Mouse (Mus musculus): ENCODE data around the gene Simc1. TPM values are rescaled to one million over a fixed set of nuclear protein-coding genes. Genes with fewer than 3 reads are reported as not detected.

Gene Simc1
- 35.7 TPM for polyA plus RNA-seq (2014; fragmentation: Illumina TruSeq; extraction: RNeasy Lipid Tissue Mini Kit (QIAGEN cat#74804); ENCODE audit: low read depth, low replicate concordance)

GRCm38 (mm10) chr13:54503604-54504521 is at the start of gene Simc1:
Gene Simc1 (plus strand): TSS chr13:54503779.

GRCm38 (mm10) chr13:54468098-54469011 is 35.2 kb upstream of the Simc1 start, which contains the start of gene Thoc3:
Gene Thoc3 (minus strand): TSS chr13:54468849.

GRCm38 (mm10) chr13:54565201-54565581 is 61.6 kb downstream of the Simc1 start, which contains the start of gene 4833439L19Rik:
Gene 4833439L19Rik (minus strand): TSS chr13:54565435.

GRCm38 (mm10) chr13:54574854-54575481 is 71.4 kb downstream of the Simc1 start, which contains the start of gene Arl10:
Gene Arl10 (plus strand): TSS chr13:54575015.

GRCm38 (mm10) chr13:54589996-54590951 is 86.7 kb downstream of the Simc1 start, which contains the start of the genes Nop16 and Higd2a:
Gene Nop16 (minus strand): TSS chr13:54590090.
Gene Higd2a (plus strand): TSS chr13:54590207.

Other genes starting within 250 kb of the Simc1 start
- 0.18 TPM for gene Cplx2, start 132.4 kb upstream of the Simc1 start, polyA plus RNA-seq (2014; fragmentation: Illumina TruSeq; extraction: RNeasy Lipid Tissue Mini Kit (QIAGEN cat#74804); ENCODE audit: low read depth, low replicate concordance)
- 7.8 TPM for gene Thoc3, start 34.9 kb upstream of the Simc1 start, polyA plus RNA-seq (2014; fragmentation: Illumina TruSeq; extraction: RNeasy Lipid Tissue Mini Kit (QIAGEN cat#74804); ENCODE audit: low read depth, low replicate concordance)
- 44.5 TPM for gene 4833439L19Rik, start 61.7 kb downstream of the Simc1 start, polyA plus RNA-seq (2014; fragmentation: Illumina TruSeq; extraction: RNeasy Lipid Tissue Mini Kit (QIAGEN cat#74804); ENCODE audit: low read depth, low replicate concordance)
- not detected for gene Arl10, start 71.2 kb downstream of the Simc1 start, polyA plus RNA-seq (2014; fragmentation: Illumina TruSeq; extraction: RNeasy Lipid Tissue Mini Kit (QIAGEN cat#74804); ENCODE audit: low read depth, low replicate concordance)
- 8.0 TPM for gene Nop16, start 86.3 kb downstream of the Simc1 start, polyA plus RNA-seq (2014; fragmentation: Illumina TruSeq; extraction: RNeasy Lipid Tissue Mini Kit (QIAGEN cat#74804); ENCODE audit: low read depth, low replicate concordance)
- 10.6 TPM for gene Higd2a, start 86.4 kb downstream of the Simc1 start, polyA plus RNA-seq (2014; fragmentation: Illumina TruSeq; extraction: RNeasy Lipid Tissue Mini Kit (QIAGEN cat#74804); ENCODE audit: low read depth, low replicate concordance)
- 5.6 TPM for gene Cltb, start 107.6 kb downstream of the Simc1 start, polyA plus RNA-seq (2014; fragmentation: Illumina TruSeq; extraction: RNeasy Lipid Tissue Mini Kit (QIAGEN cat#74804); ENCODE audit: low read depth, low replicate concordance)
- gene Faf2, start 118.0 kb downstream of the Simc1 start, polyA plus RNA-seq (2014; fragmentation: Illumina TruSeq; extraction: RNeasy Lipid Tissue Mini Kit (QIAGEN cat#74804); ENCODE audit: low read depth, low replicate concordance) = 59.8 TPM
- 11.5 TPM for gene Rnf44, start 190.1 kb downstream of the Simc1 start, polyA plus RNA-seq (2014; fragmentation: Illumina TruSeq; extraction: RNeasy Lipid Tissue Mini Kit (QIAGEN cat#74804); ENCODE audit: low read depth, low replicate concordance)
- gene Cdhr2, start 197.7 kb downstream of the Simc1 start, polyA plus RNA-seq (2014; fragmentation: Illumina TruSeq; extraction: RNeasy Lipid Tissue Mini Kit (QIAGEN cat#74804); ENCODE audit: low read depth, low replicate concordance) = 0.14 TPM
- not detected for gene Gprin1, start 246.1 kb downstream of the Simc1 start, polyA plus RNA-seq (2014; fragmentation: Illumina TruSeq; extraction: RNeasy Lipid Tissue Mini Kit (QIAGEN cat#74804); ENCODE audit: low read depth, low replicate concordance)